Mouse (Mus musculus) kidney, embryonic 16.5 days (tissue): Measurements from ENCODE around the gene Serpinf2. TPM values are rescaled to one million over a fixed set of nuclear protein-coding genes. Genes with fewer than 3 reads are reported as not detected.
"Not testable (repeated sequence)": the region's sequence is repeated elsewhere in the genome, so short reads cannot be mapped to it uniquely, and the experiment has no call there.

ENCODE experiments used
- ATAC-seq: fragments of 200-750 bp; cut with Nextera tagmentation; 2 replicates; pipeline ENCODE4 v1.8.0; 2017; ENCODE audit warnings: moderate TSS enrichment; ENCODE audit not compliant: low FRiP score, low TSS enrichment
- H3K27ac ChIP-seq: fragments of 300-500 bp; sonication (generic); 2 replicates; pipeline ENCODE4 v1.5.1; 2014; ENCODE audit warnings: low read length
- H3K27me3 ChIP-seq: fragments of 300-500 bp; sonication (generic); 2 replicates; pipeline ENCODE4 v1.6.1; 2014; ENCODE audit warnings: low read length, control low read depth, mixed read lengths; ENCODE audit not compliant: insufficient read depth
- H3K36me3 ChIP-seq: fragments of 300-500 bp; sonication (generic); 2 replicates; pipeline ENCODE4 v1.6.1; 2014; ENCODE audit warnings: low read length, control low read depth, mixed read lengths; ENCODE audit not compliant: insufficient read depth
- H3K4me1 ChIP-seq: fragments of 300-500 bp; sonication (generic); 2 replicates; pipeline ENCODE4 v1.6.1; 2014; ENCODE audit warnings: low read length, control low read depth, mixed read lengths; ENCODE audit not compliant: insufficient read depth
- H3K4me2 ChIP-seq: fragments of 300-500 bp; sonication (generic); replicated peaks from 2 replicates; pipeline ENCODE4 v1.6.1; 2014; ENCODE audit warnings: low read depth, low read length
- H3K4me3 ChIP-seq: fragments of 300-500 bp; sonication (generic); 2 replicates; pipeline ENCODE4 v1.5.1; 2014; ENCODE audit warnings: mild to moderate bottlenecking, low read length
- H3K9ac ChIP-seq: fragments of 300-500 bp; sonication (generic); replicated peaks from 2 replicates; pipeline ENCODE4 v1.6.1; 2014; ENCODE audit warnings: low read length
- H3K9me3 ChIP-seq: fragments of 300-500 bp; sonication (generic); 2 replicates; pipeline ENCODE4 v1.6.1; 2016; ENCODE audit warnings: low read length, control low read depth
- WGBS: fragments of 180-500 bp; shearing (Covaris S2); extraction: QIAGEN DNeasy Blood & Tissue Kit; methylation state at CpG from one replicate; pipeline ENCODE4 v1.1.7; 2014; 5-methylcytosine and 5-hydroxymethylcytosine counted together
- microRNA counts: library from miRNA; unstranded; fragments of <30 nt; microRNA quantifications from one replicate; lab custom pipeline; 2016
- microRNA-seq: library from miRNA; unstranded; fragments of <30 nt; microRNA quantifications from one replicate; pipeline ENCODE4, GENCODE M21; 2016
- polyA plus RNA-seq: library from polyadenylated mRNA; unstranded; fragments of >200 nt; fragmentation: Nextera tagmentation; extraction: Ambion mirVana; gene quantifications from 2 replicates; pipeline ENCODE4 v1.2.1, GENCODE M21; 2015

The Serpinf2 gene
- polyA plus RNA-seq, 1 experiment from 2014 or later, result 60.2 TPM

GRCm38 (mm10) chr11:75404801-75405200 is 34.6 kb downstream of the Serpinf2 start:
- no peaks in the 10 kb centered on the region for H3K27me3 ChIP-seq
- no peak overlapping the region for H3K9ac ChIP-seq
- H3K4me3 ChIP-seq, result no peak overlapping the region
- ATAC-seq, result no peak
- 89% methylated on average over 6 of the region's 6 CpGs for WGBS
- no peak overlapping the region for H3K27ac ChIP-seq
- H3K36me3 ChIP-seq, result no peaks in the 10 kb centered on the region
- no peak overlapping the region for H3K4me2 ChIP-seq
- H3K4me1 ChIP-seq, result peaks cover 4% of the 10 kb centered on the region; the same call in 1 of the 2 replicates
- no peaks in the 10 kb centered on the region for H3K9me3 ChIP-seq

DNA sequence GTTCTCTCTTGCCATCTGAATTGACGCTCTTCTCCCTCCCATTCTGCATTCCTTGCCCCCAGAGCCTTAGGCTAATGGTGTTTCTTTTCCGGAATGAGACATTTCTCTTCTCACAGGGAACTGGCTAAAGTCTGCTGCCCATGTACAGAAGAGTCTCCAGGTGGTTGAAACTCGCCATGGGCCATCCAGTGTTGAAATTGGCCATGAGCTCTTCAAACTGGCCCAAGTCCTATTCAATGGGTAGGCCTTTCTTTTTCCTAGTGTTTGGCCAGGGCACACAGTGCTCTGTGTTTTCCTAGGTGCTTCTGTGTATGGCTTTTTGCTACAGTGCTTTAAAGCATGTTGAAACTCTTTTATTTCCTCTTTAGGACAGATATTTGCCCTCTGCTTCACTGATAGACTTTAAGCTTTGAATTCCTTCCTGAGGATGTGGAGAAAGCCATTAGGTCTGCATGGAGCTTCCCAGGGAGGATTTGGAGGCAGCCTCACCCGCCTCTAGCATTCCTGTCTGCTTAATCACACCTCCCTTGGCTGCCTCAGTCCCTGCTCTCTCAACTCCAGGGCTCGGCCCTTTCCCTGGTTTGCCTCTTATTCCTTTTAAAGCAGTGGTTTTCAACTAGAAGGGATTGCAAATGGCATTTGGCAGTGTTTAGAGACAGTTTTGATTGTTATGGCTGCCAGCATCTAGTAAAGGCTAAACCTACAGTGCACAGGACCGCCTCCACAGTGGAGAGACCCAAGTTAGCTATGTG is 35.9 kb downstream of the Serpinf2 start:
- Histone ChIP-seq H3K9me3 (no peaks in the 10 kb centered on the region), H3K36me3 (no peaks in the 10 kb centered on the region), H3K4me1 (no peaks in the 10 kb centered on the region), H3K9ac (no peak overlapping the region), H3K27ac (no peak overlapping the region), H3K4me3 (no peak overlapping the region), H3K4me2 (no peak overlapping the region), H3K27me3 (no peaks in the 10 kb centered on the region)
- WGBS, result 77% methylated on average over 6 of the region's 6 CpGs
- no peak for ATAC-seq

DNA sequence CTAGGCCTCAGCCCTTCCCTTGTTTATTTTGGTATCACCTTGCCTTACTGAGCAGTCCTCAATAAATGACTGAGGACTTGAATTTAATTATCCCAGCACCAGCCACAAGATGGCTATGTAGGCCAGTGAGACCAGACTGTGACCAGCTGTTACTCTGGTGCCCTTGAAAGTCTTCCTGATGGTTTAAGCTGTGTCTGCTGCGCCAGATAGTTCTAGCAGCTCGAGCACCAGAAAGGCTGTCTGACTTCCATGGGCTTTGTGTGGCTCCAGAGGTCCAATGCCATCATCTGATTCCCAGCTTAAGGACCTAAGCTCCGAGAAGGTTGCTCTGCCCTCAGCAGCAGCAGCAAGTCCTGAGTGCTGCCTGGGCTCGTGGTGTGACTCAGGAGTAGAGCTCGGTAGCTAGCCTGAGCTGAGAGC is 37.1 kb downstream of the Serpinf2 start:
- Histone ChIP-seq H3K9me3 (no peaks in the 10 kb centered on the region), H3K27ac (no peak overlapping the region), H3K4me1 (no peaks in the 10 kb centered on the region), H3K4me3 (no peak overlapping the region), H3K27me3 (no peaks in the 10 kb centered on the region), H3K4me2 (no peak overlapping the region), H3K9ac (no peak overlapping the region), H3K36me3 (no peaks in the 10 kb centered on the region)
- 61% methylated on average over 5 of the region's 5 CpGs for WGBS
- ATAC-seq, result peak; percentile 69; the same call in 1 of the 2 replicates

GRCm38 (mm10) chr11:75400099-75400498 is 39.3 kb downstream of the Serpinf2 start:
- Histone ChIP-seq H3K9ac (no peak overlapping the region), H3K27me3 (no peaks in the 10 kb centered on the region), H3K27ac (no peak overlapping the region), H3K36me3 (no peaks in the 10 kb centered on the region), H3K4me2 (no peak overlapping the region), H3K4me1 (no peaks in the 10 kb centered on the region), H3K9me3 (no peaks in the 10 kb centered on the region), H3K4me3 (no peak overlapping the region)
- no peak for ATAC-seq
- WGBS, result 65% methylated on average over 9 of the region's 9 CpGs

DNA sequence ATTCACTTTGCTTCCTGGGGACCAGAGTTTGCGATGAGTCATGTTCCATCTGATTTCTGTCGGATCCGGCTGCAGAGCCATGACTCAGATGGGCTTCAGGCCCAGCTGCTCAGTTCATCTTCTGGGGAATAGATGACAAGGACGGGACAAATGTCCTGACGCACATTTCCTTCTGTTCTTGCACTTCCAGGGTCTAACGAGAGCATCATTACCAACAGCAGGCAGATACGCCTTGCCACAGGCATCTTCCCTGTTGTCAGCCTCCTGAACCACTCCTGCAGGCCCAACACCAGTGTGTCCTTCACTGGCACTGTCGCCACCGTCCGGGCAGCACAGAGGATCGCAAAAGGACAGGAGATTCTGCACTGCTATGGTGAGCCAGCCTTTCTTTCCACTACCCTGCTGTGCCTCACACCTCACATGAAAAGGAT is 40.0 kb downstream of the Serpinf2 start:
- H3K27me3 ChIP-seq, result no peaks in the 10 kb centered on the region
- H3K27ac ChIP-seq, result no peak overlapping the region

DNA sequence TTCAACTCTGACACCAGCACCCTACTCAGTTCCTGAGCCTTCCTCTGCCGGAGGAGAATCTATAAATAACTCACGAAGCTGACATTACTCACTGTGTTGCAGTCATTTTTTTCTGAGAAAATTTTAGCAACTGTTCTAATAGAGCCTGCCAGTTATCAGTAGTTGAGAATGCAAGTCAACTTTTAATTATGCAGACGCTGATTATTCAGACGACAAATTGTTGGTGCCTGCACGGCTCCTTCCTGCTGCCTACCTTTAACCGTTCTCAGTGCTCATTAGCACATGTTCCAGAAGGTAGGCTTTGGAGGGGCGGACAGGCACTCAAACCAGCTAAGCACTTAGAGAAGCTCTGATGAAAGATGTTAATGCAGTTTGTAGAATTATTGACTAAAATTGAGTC is 41.9 kb downstream of the Serpinf2 start:
- no peak for ATAC-seq
- no peak overlapping the region for H3K9ac ChIP-seq
- WGBS, result 81% methylated on average over 7 of the region's 7 CpGs
- no peaks in the 10 kb centered on the region for H3K27me3 ChIP-seq
- H3K36me3 ChIP-seq, result no peaks in the 10 kb centered on the region
- no peaks in the 10 kb centered on the region for H3K4me1 ChIP-seq
- H3K27ac ChIP-seq, result no peak overlapping the region
- no peak overlapping the region for H3K4me3 ChIP-seq
- H3K9me3 ChIP-seq, result no peaks in the 10 kb centered on the region
- no peak overlapping the region for H3K4me2 ChIP-seq

More for the DNA sequence above, 40.0 kb downstream of the Serpinf2 start:
- H3K4me1 ChIP-seq, result no peaks in the 10 kb centered on the region
- H3K4me3 ChIP-seq, result no peak overlapping the region
- H3K9me3 ChIP-seq, result no peaks in the 10 kb centered on the region
- no peak overlapping the region for H3K4me2 ChIP-seq
- no peaks in the 10 kb centered on the region for H3K36me3 ChIP-seq
- 70% methylated on average over 11 of the region's 11 CpGs for WGBS
- no peak for ATAC-seq
- H3K9ac ChIP-seq, result no peak overlapping the region

DNA sequence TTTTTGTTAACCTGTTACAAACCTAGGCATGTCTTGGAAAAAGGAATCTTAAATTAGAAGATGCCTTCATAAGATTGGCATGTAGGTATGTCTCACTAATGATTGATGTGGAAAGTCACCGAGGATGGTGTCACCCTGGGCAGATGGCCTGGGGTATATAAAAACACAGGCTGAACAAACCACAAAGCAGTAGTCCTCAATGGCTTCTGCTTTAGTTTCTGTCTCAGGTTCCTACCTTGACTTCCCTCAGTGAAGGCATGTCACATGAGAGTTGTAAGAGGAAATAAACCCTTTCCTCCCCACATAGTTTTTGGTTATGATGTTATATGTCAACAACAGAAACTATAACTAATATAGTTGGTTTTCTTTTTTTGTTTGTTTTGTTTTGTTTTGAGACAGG is 43.8 kb downstream of the Serpinf2 start:
- 64% methylated on average over 1 of the region's 1 CpGs for WGBS
- Histone ChIP-seq H3K4me1 (no peaks in the 10 kb centered on the region), H3K27me3 (no peaks in the 10 kb centered on the region), H3K9ac (no peak overlapping the region), H3K36me3 (no peaks in the 10 kb centered on the region), H3K27ac (no peak overlapping the region), H3K4me2 (no peak overlapping the region), H3K4me3 (no peak overlapping the region), H3K9me3 (no peaks in the 10 kb centered on the region)
- no peak for ATAC-seq

DNA sequence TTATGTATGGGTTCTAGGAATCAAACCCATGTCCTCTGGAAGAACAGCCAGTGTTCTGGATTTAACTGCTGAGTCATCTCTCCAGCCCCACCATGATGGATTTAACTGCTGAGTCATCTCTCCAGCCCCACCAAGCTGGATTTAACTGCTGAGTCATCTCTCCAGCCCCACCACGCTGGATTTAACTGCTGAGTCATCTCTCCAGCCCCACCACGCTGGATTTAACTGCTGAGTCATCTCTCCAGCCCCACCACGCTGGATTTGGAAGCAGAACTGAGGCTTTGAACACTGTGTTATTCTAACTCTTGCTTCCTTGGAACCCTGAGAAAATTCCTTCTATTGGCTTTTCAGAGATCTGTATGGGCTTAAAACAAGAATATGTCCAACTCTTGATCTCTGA is 55.9 kb downstream of the Serpinf2 start:
- ATAC-seq, H3K4me2 ChIP-seq, H3K27me3 ChIP-seq, H3K9me3 ChIP-seq, H3K36me3 ChIP-seq, H3K27ac ChIP-seq, H3K4me3 ChIP-seq, H3K4me1 ChIP-seq, H3K9ac ChIP-seq: not testable (repeated sequence)
- WGBS, result 55% methylated on average over 3 of the region's 3 CpGs

MicroRNAs within 50 kb of the gene (microRNA counts, 519-probe panel; counts per million panel counts)
- microRNA mmu-miR-22 (lab: Ali Mortazavi, UCI), result 4,412 counts per million, percentile 93 among the panel's probes with 10 or more counts

Small RNA genes within 50 kb of the gene (microRNA-seq; reads per million reads assigned to microRNA genes)
- gene Mir22, result 4,630 reads per million, percentile 92 among the genes with 10 or more reads in this experiment

Other genes starting within 250 kb of the Serpinf2 start
- 28.2 and 28.4 TPM in 2 replicates for gene Dph1, start 248.3 kb downstream of the Serpinf2 start, polyA plus RNA-seq
- gene Rtn4rl1, start 245.8 kb downstream of the Serpinf2 start, polyA plus RNA-seq, result 3.8 and 5.0 TPM in 2 replicates
- 119 and 129 TPM in 2 replicates for gene Rpa1, start 91.3 kb downstream of the Serpinf2 start, polyA plus RNA-seq
- gene Smyd4, start 91.2 kb downstream of the Serpinf2 start, polyA plus RNA-seq, result 14.9 and 15.3 TPM in 2 replicates
- 121 and 127 TPM in 2 replicates for gene Serpinf1, start 16.9 kb downstream of the Serpinf2 start, polyA plus RNA-seq
- gene Wdr81, start 15.1 kb upstream of the Serpinf2 start, polyA plus RNA-seq, result 7.2 and 7.3 TPM in 2 replicates
- gene Tlcd2, start 22.1 kb upstream of the Serpinf2 start, polyA plus RNA-seq, result 26.8 and 27.1 TPM in 2 replicates
- gene Prpf8, start 47.2 kb upstream of the Serpinf2 start, polyA plus RNA-seq, result 64.0 and 66.2 TPM in 2 replicates
- gene Rilp, start 70.5 kb upstream of the Serpinf2 start, polyA plus RNA-seq, result 1.7 and 2.0 TPM in 2 replicates
- 19.2 and 19.5 TPM in 2 replicates for gene Scarf1, start 73.9 kb upstream of the Serpinf2 start, polyA plus RNA-seq
- 9.4 and 9.7 TPM in 2 replicates for gene Slc43a2, start 92.1 kb upstream of the Serpinf2 start, polyA plus RNA-seq
- 70.4 and 72.1 TPM in 2 replicates for gene Pitpna, start 148.5 kb upstream of the Serpinf2 start, polyA plus RNA-seq
- gene Inpp5k, start 191.4 kb upstream of the Serpinf2 start, polyA plus RNA-seq, result 33.2 and 34.2 TPM in 2 replicates
- 83.0 and 85.9 TPM in 2 replicates for gene Myo1c, start 210.9 kb upstream of the Serpinf2 start, polyA plus RNA-seq
- 133 and 136 TPM in 2 replicates for gene Crk, start 239.7 kb upstream of the Serpinf2 start, polyA plus RNA-seq